12 mouse cellular contexts compared by ENCODE assay signal in the genomic region with DNA sequence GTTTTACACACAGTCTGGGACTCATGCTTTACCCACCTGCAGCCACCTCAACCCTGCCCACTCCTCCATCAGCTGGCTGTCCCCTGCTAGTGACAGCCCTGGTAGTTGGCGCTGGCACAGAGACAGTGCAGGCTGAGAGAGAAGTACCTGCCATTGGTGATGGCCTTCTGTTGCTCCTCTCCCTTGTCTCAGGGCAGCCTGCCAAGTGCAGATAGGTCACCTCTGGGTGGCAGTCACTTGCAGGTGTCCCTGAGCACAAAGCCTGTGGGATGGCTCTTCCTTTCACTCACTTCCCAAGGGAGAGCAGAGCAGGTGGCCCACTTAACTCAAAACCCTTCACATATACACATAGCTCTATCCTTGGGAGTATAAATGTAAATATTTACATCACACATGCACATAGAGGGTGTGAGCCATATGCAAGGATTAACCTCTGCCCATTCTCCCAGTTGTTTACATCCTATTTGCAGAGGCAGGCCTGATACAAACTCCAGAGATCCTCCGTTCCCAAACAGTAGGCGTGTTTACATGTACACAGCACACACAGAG.
DNase-seq lines count a peak whose midpoint lies in the region; ATAC-seq and TF ChIP-seq lines count a peak whose summit lies in the region.
"Had no signal": no experiment of that assay in that cellular context is flagged by ENCODE, and none has a peak within 500 bp of the region (broad histone marks: within the 10 kb centered on the region; RNA-seq: fewer than 3 reads in every experiment).

No protein-coding gene starts in this region.

- DNase-seq in adrenal gland, postnatal 14 days, result peak; percentile 25
- DNase-seq in adrenal gland, adult 8-10 months, result no peak
- DNase-seq in lung, embryonic 14.5 days, result peak; percentile 69
- DNase-seq in lung, adult 2 months, result no peak
- DNase-seq in cerebellum, adult 2 months, result peak; percentile 80 to 90
- DNase-seq in heart, postnatal 36 days, result no peak
- DNase-seq: kidney, adult 18-20 months; layer of hippocampus, postnatal 36 days had no signal

- intact Hi-C loops in heart, postnatal 36 days (cut with DNase I), result no loop called here

- WGBS in lung, embryonic 14.5 days, result 49% methylated on average over 3 of the region's 3 CpGs
- WGBS in lung, adult 2 months, result 72% methylated on average over 3 of the region's 3 CpGs
- 65% methylated on average over 3 of the region's 3 CpGs for WGBS in cerebellum, adult 2 months
- WGBS in intestine, embryonic 16.5 days, result 58% methylated on average over 3 of the region's 3 CpGs

- H3K4me3 ChIP-seq in lung, embryonic 14.5 days (ENCODE audit: low read depth, low read length), result no peak overlapping the region
- H3K4me3 ChIP-seq in lung, adult 2 months (replicated peaks; ENCODE audit: extremely low read depth, low read depth, low read length), result no peak overlapping the region
- H3K4me3 ChIP-seq in cerebellum, adult 2 months (replicated peaks; ENCODE audit: insufficient read depth, low read depth, low read length), result no peak overlapping the region
- no peak overlapping the region for H3K4me3 ChIP-seq in intestine, embryonic 16.5 days (ENCODE audit: low read length)

- H3K4me2 ChIP-seq in lung, embryonic 14.5 days, result no peak overlapping the region
- no peak overlapping the region for H3K4me2 ChIP-seq in intestine, embryonic 16.5 days (ENCODE audit: low read depth, low read length)
- H3K4me2 ChIP-seq: liver, embryonic 11.5 days had no signal

- no peak overlapping the region for H3K9ac ChIP-seq in lung, embryonic 14.5 days
- H3K9ac ChIP-seq in intestine, embryonic 16.5 days (ENCODE audit: low read depth, low read length), result no peak overlapping the region

- no peak for TF ChIP-seq POLR2A in lung, adult 2 months (IDR thresholded peaks at IDR 0.05; ENCODE audit: borderline replicate concordance, extremely low read depth, low read depth, low read length)
- TF ChIP-seq POLR2A in cerebellum, adult 2 months (IDR thresholded peaks at IDR 0.05; ENCODE audit: borderline replicate concordance, insufficient read depth, low read length), result no peak

- peak; percentile 73 for ATAC-seq in lung, embryonic 14.5 days (ENCODE audit: insufficient read depth)
- peak; percentile 57 for ATAC-seq in intestine, embryonic 16.5 days
- no peak for ATAC-seq in erythroid progenitor cell, adult 5-6 weeks (replicated peaks; ENCODE audit: low FRiP score, poor library complexity, severe bottlenecking)

- no peaks in the 10 kb centered on the region for H3K36me3 ChIP-seq in lung, embryonic 14.5 days (ENCODE audit: insufficient read depth)
- no peaks in the 10 kb centered on the region for H3K36me3 ChIP-seq in intestine, embryonic 16.5 days (ENCODE audit: control insufficient read depth, insufficient read depth, low read length)
- H3K36me3 ChIP-seq: G1E had no signal

- TF ChIP-seq CTCF in lung, embryonic 14.5 days (IDR thresholded peaks at IDR 0.05; ENCODE audit: low read depth), result no peak
- no peak for TF ChIP-seq CTCF in lung, adult 2 months (IDR thresholded peaks at IDR 0.05; ENCODE audit: insufficient read depth, low read length)
- peak; percentile 13; the same call in 1 of the 2 replicates for TF ChIP-seq CTCF in cerebellum, adult 2 months (IDR thresholded peaks at IDR 0.05; ENCODE audit: borderline replicate concordance, insufficient read depth, low read depth, low read length)

- H3K9me3 ChIP-seq in lung, embryonic 14.5 days (ENCODE audit: low read depth, low read length), result no peaks in the 10 kb centered on the region
- no peaks in the 10 kb centered on the region for H3K9me3 ChIP-seq in intestine, embryonic 16.5 days (ENCODE audit: control insufficient read depth, low read length)
- H3K9me3 ChIP-seq: G1E had no signal

- peaks cover 40% of the 10 kb centered on the region for H3K4me1 ChIP-seq in lung, embryonic 14.5 days (ENCODE audit: insufficient read depth)
- H3K4me1 ChIP-seq in lung, adult 2 months (ENCODE audit: control insufficient read depth, insufficient read depth, low read length), result peaks cover 18% of the 10 kb centered on the region
- H3K4me1 ChIP-seq in cerebellum, adult 2 months (ENCODE audit: control insufficient read depth, insufficient read depth, low read length), result peaks cover 39% of the 10 kb centered on the region
- H3K4me1 ChIP-seq in intestine, embryonic 16.5 days (ENCODE audit: control insufficient read depth, insufficient read depth, low read length), result peaks cover 37% of the 10 kb centered on the region

- H3K27me3 ChIP-seq in lung, embryonic 14.5 days (ENCODE audit: insufficient read depth, low read length), result no peaks in the 10 kb centered on the region
- H3K27me3 ChIP-seq in cerebellum, adult 2 months (ENCODE audit: control insufficient read depth, insufficient read depth, low read length), result no peaks in the 10 kb centered on the region
- H3K27me3 ChIP-seq in intestine, embryonic 16.5 days (replicated peaks; ENCODE audit: control insufficient read depth, insufficient read depth, low read length), result no peaks in the 10 kb centered on the region

- peak overlapping the region; percentile 60; the same call in 1 of the 2 replicates for H3K27ac ChIP-seq in lung, embryonic 14.5 days (ENCODE audit: low read depth)
- no peak overlapping the region for H3K27ac ChIP-seq in cerebellum, adult 2 months (ENCODE audit: insufficient read depth, low read length)
- no peak overlapping the region for H3K27ac ChIP-seq in intestine, embryonic 16.5 days (ENCODE audit: low read length)

Comparison
In these comparisons a context has a peak if more than half of its experiments do, and no peak if none do; other contexts are left out.
1. DNase-seq: peak in adrenal gland, postnatal 14 days (single experiment), lung, embryonic 14.5 days (single experiment) and cerebellum, adult 2 months (2 of 2); none in adrenal gland, adult 8-10 months (single experiment), lung, adult 2 months (single experiment) and heart, postnatal 36 days (0 of 2).